Mouse (Mus musculus): Measurements from ENCODE around the gene Large2. TPM values are rescaled to one million over a fixed set of nuclear protein-coding genes. Genes with fewer than 3 reads are reported as not detected.
A peak's percentile ranks its signal among the peaks of the same experiment; 100 is the strongest.

Gene Large2
- polyA plus RNA-seq (2015; fragmentation: Nextera tagmentation; extraction: Ambion mirVana), result 8.3 and 9.1 TPM in 2 replicates

GRCm38 (mm10) chr2:92374514-92374913 is at the start of gene Large2, which contains the start of gene Pex16:
Gene Large2 (minus strand): TSS chr2:92374869.
Gene Pex16 (plus strand): TSS chr2:92374676.
- WGBS, result under 1% methylated on average over 16 of the region's 16 CpGs

GRCm38 (mm10) chr2:92423702-92424461 is 49.2 kb upstream of the Large2 start:
- Histone ChIP-seq H3K4me2 (replicated peaks; ENCODE audit: low read depth) (no peak overlapping the region), H3K27ac (ENCODE audit: low read depth, low read length) (peak overlapping the region; percentile 64), H3K4me3 (ENCODE audit: low read depth, low read length) (no peak overlapping the region), H3K27me3 (replicated peaks; ENCODE audit: control insufficient read depth, insufficient read depth, low read length) (no peaks in the 10 kb centered on the region), H3K36me3 (ENCODE audit: control insufficient read depth, insufficient read depth) (peaks cover 60% of the 10 kb centered on the region), H3K9ac (ENCODE audit: low read depth, low read length) (no peak overlapping the region), H3K4me1 (replicated peaks; ENCODE audit: control insufficient read depth, insufficient read depth, low read length) (peaks cover 11% of the 10 kb centered on the region), H3K9me3 (ENCODE audit: control insufficient read depth) (no peaks in the 10 kb centered on the region)
- peak; percentile 26; the same call in 1 of the 2 replicates for ATAC-seq
- no peak for TF ChIP-seq CTCF (IDR thresholded peaks at IDR 0.05; ENCODE audit: low read depth)
- WGBS, result 66% methylated on average over 9 of the region's 9 CpGs

More at GRCm38 (mm10) chr2:92374514-92374913, at the start of gene Large2, which contains the start of gene Pex16:
- peak within 1 kb of the TSS; percentile 84 for H3K27ac ChIP-seq (ENCODE audit: low read depth, low read length)
- H3K27me3 ChIP-seq (replicated peaks; ENCODE audit: control insufficient read depth, insufficient read depth, low read length), result no peaks in the 10 kb centered on the region
- peaks cover 12% of the 10 kb centered on the region for H3K4me1 ChIP-seq (replicated peaks; ENCODE audit: control insufficient read depth, insufficient read depth, low read length)
- peak within 1 kb of the TSS; percentile 66 for H3K4me3 ChIP-seq (ENCODE audit: low read depth, low read length)
- ATAC-seq, result no peak
- H3K36me3 ChIP-seq (ENCODE audit: control insufficient read depth, insufficient read depth), result peaks cover 24% of the 10 kb centered on the region
- H3K9me3 ChIP-seq (ENCODE audit: control insufficient read depth), result no peaks in the 10 kb centered on the region
- H3K9ac ChIP-seq (ENCODE audit: low read depth, low read length), result peak within 1 kb of the TSS; percentile 58
- TF ChIP-seq CTCF (IDR thresholded peaks at IDR 0.05; ENCODE audit: low read depth), result no peak
- H3K4me2 ChIP-seq (replicated peaks; ENCODE audit: low read depth), result peak within 1 kb of the TSS; percentile 89

GRCm38 (mm10) chr2:92423156-92423555 is 48.5 kb upstream of the Large2 start:
- no peak overlapping the region for H3K27ac ChIP-seq (ENCODE audit: low read depth, low read length)
- peaks cover 11% of the 10 kb centered on the region for H3K4me1 ChIP-seq (replicated peaks; ENCODE audit: control insufficient read depth, insufficient read depth, low read length)
- no peak overlapping the region for H3K9ac ChIP-seq (ENCODE audit: low read depth, low read length)
- no peak for TF ChIP-seq CTCF (IDR thresholded peaks at IDR 0.05; ENCODE audit: low read depth)
- ATAC-seq, result no peak
- H3K36me3 ChIP-seq (ENCODE audit: control insufficient read depth, insufficient read depth), result peaks cover 67% of the 10 kb centered on the region
- no peaks in the 10 kb centered on the region for H3K27me3 ChIP-seq (replicated peaks; ENCODE audit: control insufficient read depth, insufficient read depth, low read length)
- no peak overlapping the region for H3K4me3 ChIP-seq (ENCODE audit: low read depth, low read length)
- H3K9me3 ChIP-seq (ENCODE audit: control insufficient read depth), result no peaks in the 10 kb centered on the region
- 90% methylated on average over 9 of the region's 9 CpGs for WGBS
- H3K4me2 ChIP-seq (replicated peaks; ENCODE audit: low read depth), result no peak overlapping the region

GRCm38 (mm10) chr2:92422388-92423135 is 47.9 kb upstream of the Large2 start:
- Histone ChIP-seq H3K36me3 (ENCODE audit: control insufficient read depth, insufficient read depth) (peaks cover 73% of the 10 kb centered on the region), H3K4me2 (replicated peaks; ENCODE audit: low read depth) (no peak overlapping the region), H3K27ac (ENCODE audit: low read depth, low read length) (no peak overlapping the region)

GRCm38 (mm10) chr2:92421723-92422387 is 47.2 kb upstream of the Large2 start:
- no peak overlapping the region for H3K4me3 ChIP-seq (ENCODE audit: low read depth, low read length)
- H3K27ac ChIP-seq (ENCODE audit: low read depth, low read length), result no peak overlapping the region
- no peaks in the 10 kb centered on the region for H3K27me3 ChIP-seq (replicated peaks; ENCODE audit: control insufficient read depth, insufficient read depth, low read length)
- H3K9me3 ChIP-seq (ENCODE audit: control insufficient read depth), result no peaks in the 10 kb centered on the region
- H3K4me2 ChIP-seq (replicated peaks; ENCODE audit: low read depth), result no peak overlapping the region
- ATAC-seq, result no peak
- 88% methylated on average over 7 of the region's 7 CpGs for WGBS
- peaks cover 80% of the 10 kb centered on the region for H3K36me3 ChIP-seq (ENCODE audit: control insufficient read depth, insufficient read depth)
- H3K9ac ChIP-seq (ENCODE audit: low read depth, low read length), result no peak overlapping the region
- no peak for TF ChIP-seq CTCF (IDR thresholded peaks at IDR 0.05; ENCODE audit: low read depth)
- H3K4me1 ChIP-seq (replicated peaks; ENCODE audit: control insufficient read depth, insufficient read depth, low read length), result peaks cover 11% of the 10 kb centered on the region

More at GRCm38 (mm10) chr2:92422388-92423135, 47.9 kb upstream of the Large2 start:
- WGBS, result 75% methylated on average over 10 of the region's 10 CpGs
- no peak overlapping the region for H3K9ac ChIP-seq (ENCODE audit: low read depth, low read length)
- H3K9me3 ChIP-seq (ENCODE audit: control insufficient read depth), result no peaks in the 10 kb centered on the region
- peaks cover 11% of the 10 kb centered on the region for H3K4me1 ChIP-seq (replicated peaks; ENCODE audit: control insufficient read depth, insufficient read depth, low read length)
- H3K27me3 ChIP-seq (replicated peaks; ENCODE audit: control insufficient read depth, insufficient read depth, low read length), result no peaks in the 10 kb centered on the region
- ATAC-seq, result no peak
- H3K4me3 ChIP-seq (ENCODE audit: low read depth, low read length), result no peak overlapping the region
- TF ChIP-seq CTCF (IDR thresholded peaks at IDR 0.05; ENCODE audit: low read depth), result peak; percentile 58

- ATAC-seq, result no peak
- Histone ChIP-seq H3K4me2 (replicated peaks; ENCODE audit: low read depth) (no peak overlapping the region), H3K36me3 (ENCODE audit: control insufficient read depth, insufficient read depth) (peaks cover 96% of the 10 kb centered on the region), H3K4me1 (replicated peaks; ENCODE audit: control insufficient read depth, insufficient read depth, low read length) (no peaks in the 10 kb centered on the region), H3K4me3 (ENCODE audit: low read depth, low read length) (no peak overlapping the region), H3K9ac (ENCODE audit: low read depth, low read length) (no peak overlapping the region), H3K27me3 (replicated peaks; ENCODE audit: control insufficient read depth, insufficient read depth, low read length) (no peaks in the 10 kb centered on the region), H3K27ac (ENCODE audit: low read depth, low read length) (no peak overlapping the region), H3K9me3 (ENCODE audit: control insufficient read depth) (no peaks in the 10 kb centered on the region)
- TF ChIP-seq CTCF (IDR thresholded peaks at IDR 0.05; ENCODE audit: low read depth), result no peak
- WGBS, result 88% methylated on average over 10 of the region's 10 CpGs
Observed at GRCm38 (mm10) chr2:92411705-92412104, 37.0 kb upstream of the Large2 start.

All from intestine, postnatal 0 days (tissue).